Mouse (Mus musculus) lung, embryonic 15.5 days (tissue): Measurements from ENCODE around the gene Cwf19l1. TPM values are rescaled to one million over a fixed set of nuclear protein-coding genes. Genes with fewer than 3 reads are reported as not detected.

Experiments used
- ATAC-seq: fragments of 200-750 bp; cut with Nextera tagmentation; 2 replicates; pipeline ENCODE4 v1.8.0; 2017; ENCODE audit warnings: moderate number of reproducible peaks, borderline replicate concordance; ENCODE audit not compliant: low FRiP score, low TSS enrichment; ENCODE audit errors: extremely low read depth
- H3K27ac ChIP-seq: fragments of 300-500 bp; sonication (generic); 2 replicates; pipeline ENCODE4 v1.5.1; 2015; ENCODE audit warnings: moderate library complexity, mild to moderate bottlenecking, inconsistent platforms
- H3K27me3 ChIP-seq: fragments of 300-500 bp; sonication (generic); 2 replicates; pipeline ENCODE4 v1.6.1; 2015; ENCODE audit warnings: inconsistent platforms
- H3K36me3 ChIP-seq: fragments of 300-500 bp; sonication (generic); 2 replicates; pipeline ENCODE4 v1.6.1; 2015; ENCODE audit warnings: inconsistent platforms
- H3K4me1 ChIP-seq: fragments of 300-500 bp; sonication (generic); 2 replicates; pipeline ENCODE4 v1.6.1; 2015; ENCODE audit warnings: inconsistent platforms
- H3K4me2 ChIP-seq: fragments of 300-500 bp; sonication (generic); 2 replicates; pipeline ENCODE4 v1.6.1; 2015; ENCODE audit warnings: inconsistent platforms, mild to moderate bottlenecking, moderate library complexity
- H3K4me3 ChIP-seq: fragments of 300-500 bp; sonication (generic); 2 replicates; pipeline ENCODE4 v1.5.1; 2015; ENCODE audit warnings: mild to moderate bottlenecking, inconsistent platforms
- H3K9ac ChIP-seq: fragments of 300-500 bp; sonication (generic); 2 replicates; pipeline ENCODE4 v1.6.1; 2015; ENCODE audit warnings: inconsistent platforms
- H3K9me3 ChIP-seq: fragments of 300-500 bp; sonication (generic); 2 replicates; pipeline ENCODE4 v1.6.1; 2016; ENCODE audit warnings: inconsistent platforms
- WGBS: fragments of 180-500 bp; shearing (Covaris S2); methylation state at CpG from one replicate; pipeline ENCODE4 v1.1.7; 2015; 5-methylcytosine and 5-hydroxymethylcytosine counted together
- polyA plus RNA-seq: library from polyadenylated mRNA; unstranded; fragments of >200 nt; fragmentation: Nextera tagmentation; extraction: Ambion mirVana; gene quantifications from 2 replicates; pipeline ENCODE4 v1.2.1, GENCODE M21; 2015

The Cwf19l1 gene
- polyA plus RNA-seq, 1 experiment from 2014 or later: 33.9 TPM

- Histone ChIP-seq H3K27ac (no peak overlapping the region), H3K4me3 (no peak overlapping the region), H3K36me3 (peaks cover 36% of the 10 kb centered on the region), H3K9me3 (no peaks in the 10 kb centered on the region), H3K4me1 (peaks cover 12% of the 10 kb centered on the region), H3K27me3 (no peaks in the 10 kb centered on the region), H3K9ac (no peak overlapping the region), H3K4me2 (no peak overlapping the region)
- no peak for ATAC-seq
These were observed 26.7 kb downstream of the Cwf19l1 start for GRCm38 (mm10) chr19:44108996-44109395.

- WGBS: 28% methylated on average over 22 of the region's 22 CpGs
- Histone ChIP-seq H3K9ac (peak overlapping the region; percentile 94), H3K4me2 (peak overlapping the region; percentile 80), H3K36me3 (peaks cover 25% of the 10 kb centered on the region), H3K4me3 (peak overlapping the region; percentile 99), H3K27me3 (no peaks in the 10 kb centered on the region), H3K4me1 (peaks cover 12% of the 10 kb centered on the region), H3K9me3 (no peaks in the 10 kb centered on the region), H3K27ac (0 out of 2 replicates have a peak overlapping the region, but pooled peaks have one; percentile 6)
- peak; percentile 27; the same call in 1 of the 2 replicates for ATAC-seq
These were observed 27.8 kb downstream of the Cwf19l1 start for GRCm38 (mm10) chr19:44107661-44108521.

- Histone ChIP-seq H3K9ac (peak within 1 kb of the TSS; percentile 94), H3K4me1 (peaks cover 12% of the 10 kb centered on the region), H3K4me3 (peak within 1 kb of the TSS; percentile 99), H3K4me2 (peak within 1 kb of the TSS; percentile 80), H3K27me3 (no peaks in the 10 kb centered on the region), H3K9me3 (no peaks in the 10 kb centered on the region), H3K27ac (peak within 1 kb of the TSS; percentile 39), H3K36me3 (peaks cover 20% of the 10 kb centered on the region)
- peak; percentile 97 for ATAC-seq
- under 1% methylated on average over 67 of the region's 67 CpGs for WGBS
These were observed 28.6 kb downstream of the Cwf19l1 start, which contains the start of gene Chuk for GRCm38 (mm10) chr19:44106831-44107660. Chuk (minus strand) TSS chr19:44107480.

- Histone ChIP-seq H3K4me2 (no peak overlapping the region), H3K4me1 (peaks cover 12% of the 10 kb centered on the region), H3K4me3 (no peak overlapping the region), H3K9me3 (no peaks in the 10 kb centered on the region), H3K9ac (no peak overlapping the region), H3K27ac (no peak overlapping the region), H3K36me3 (peaks cover 12% of the 10 kb centered on the region), H3K27me3 (no peaks in the 10 kb centered on the region)
- no peak for ATAC-seq
- WGBS: 96% methylated on average over 1 of the region's 1 CpGs
These were observed 31.3 kb downstream of the Cwf19l1 start for GRCm38 (mm10) chr19:44104393-44104792.

GRCm38 (mm10) chr19:44103001-44103400, 32.7 kb downstream of the Cwf19l1 start:
- Histone ChIP-seq H3K9me3 (no peaks in the 10 kb centered on the region), H3K4me3 (no peak overlapping the region), H3K9ac (no peak overlapping the region), H3K4me2 (no peak overlapping the region), H3K27me3 (no peaks in the 10 kb centered on the region), H3K36me3 (peaks cover 17% of the 10 kb centered on the region), H3K27ac (no peak overlapping the region), H3K4me1 (peaks cover 10% of the 10 kb centered on the region)
- ATAC-seq: no peak
- WGBS: 77% methylated on average over 3 of the region's 3 CpGs

GRCm38 (mm10) chr19:44100840-44101239, 34.8 kb downstream of the Cwf19l1 start:
- Histone ChIP-seq H3K9me3 (no peaks in the 10 kb centered on the region), H3K4me2 (no peak overlapping the region), H3K27ac (no peak overlapping the region), H3K36me3 (peaks cover 27% of the 10 kb centered on the region), H3K9ac (no peak overlapping the region), H3K27me3 (no peaks in the 10 kb centered on the region), H3K4me3 (no peak overlapping the region), H3K4me1 (no peaks in the 10 kb centered on the region)
- no peak for ATAC-seq

GRCm38 (mm10) chr19:44086278-44086677, 49.4 kb downstream of the Cwf19l1 start:
- Histone ChIP-seq H3K27me3 (no peaks in the 10 kb centered on the region), H3K4me1 (no peaks in the 10 kb centered on the region), H3K9me3 (no peaks in the 10 kb centered on the region), H3K4me2 (no peak overlapping the region), H3K36me3 (peaks cover 42% of the 10 kb centered on the region), H3K27ac (no peak overlapping the region), H3K9ac (no peak overlapping the region), H3K4me3 (no peak overlapping the region)
- WGBS: 79% methylated on average over 3 of the region's 3 CpGs
- ATAC-seq: no peak

- H3K4me1 ChIP-seq: no peaks in the 10 kb centered on the region
- no peaks in the 10 kb centered on the region for H3K27me3 ChIP-seq
- H3K4me3 ChIP-seq: no peak overlapping the region
- no peak overlapping the region for H3K9ac ChIP-seq
- H3K27ac ChIP-seq: no peak overlapping the region
- H3K36me3 ChIP-seq: peaks cover 51% of the 10 kb centered on the region
- no peak for ATAC-seq
- WGBS: 90% methylated on average over 2 of the region's 2 CpGs
- H3K4me2 ChIP-seq: no peak overlapping the region
- H3K9me3 ChIP-seq: no peaks in the 10 kb centered on the region
These were observed 54.8 kb downstream of the Cwf19l1 start for GRCm38 (mm10) chr19:44080920-44081319.

GRCm38 (mm10) chr19:44080023-44080422, 55.7 kb downstream of the Cwf19l1 start:
- Histone ChIP-seq H3K4me2 (no peak overlapping the region), H3K4me1 (no peaks in the 10 kb centered on the region), H3K27me3 (no peaks in the 10 kb centered on the region), H3K9ac (no peak overlapping the region), H3K4me3 (no peak overlapping the region), H3K27ac (no peak overlapping the region), H3K9me3 (no peaks in the 10 kb centered on the region), H3K36me3 (peaks cover 53% of the 10 kb centered on the region)
- WGBS: 100% methylated on average over 2 of the region's 2 CpGs
- no peak for ATAC-seq

GRCm38 (mm10) chr19:44077024-44077423, 58.7 kb downstream of the Cwf19l1 start:
- WGBS: 82% methylated on average over 4 of the region's 4 CpGs
- no peak overlapping the region for H3K9ac ChIP-seq
- H3K27ac ChIP-seq: no peak overlapping the region
- no peaks in the 10 kb centered on the region for H3K9me3 ChIP-seq
- peaks cover 41% of the 10 kb centered on the region for H3K36me3 ChIP-seq
- H3K4me1 ChIP-seq: no peaks in the 10 kb centered on the region
- no peak for ATAC-seq
- no peak overlapping the region for H3K4me3 ChIP-seq
- no peak overlapping the region for H3K4me2 ChIP-seq
- H3K27me3 ChIP-seq: no peaks in the 10 kb centered on the region

GRCm38 (mm10) chr19:44076457-44076856, 59.2 kb downstream of the Cwf19l1 start:
- H3K9me3 ChIP-seq: no peaks in the 10 kb centered on the region
- H3K4me1 ChIP-seq: no peaks in the 10 kb centered on the region
- no peaks in the 10 kb centered on the region for H3K27me3 ChIP-seq
- no peak overlapping the region for H3K4me2 ChIP-seq
- no peak for ATAC-seq
- 83% methylated on average over 9 of the region's 9 CpGs for WGBS
- H3K27ac ChIP-seq: no peak overlapping the region
- no peak overlapping the region for H3K4me3 ChIP-seq
- peaks cover 40% of the 10 kb centered on the region for H3K36me3 ChIP-seq
- H3K9ac ChIP-seq: no peak overlapping the region

- H3K27ac ChIP-seq: no peak overlapping the region
- H3K9me3 ChIP-seq: no peaks in the 10 kb centered on the region
- H3K27me3 ChIP-seq: no peaks in the 10 kb centered on the region
- no peak overlapping the region for H3K4me2 ChIP-seq
- no peak overlapping the region for H3K4me3 ChIP-seq
- H3K36me3 ChIP-seq: peaks cover 34% of the 10 kb centered on the region
- no peaks in the 10 kb centered on the region for H3K4me1 ChIP-seq
- no peak for ATAC-seq
- no peak overlapping the region for H3K9ac ChIP-seq
- 85% methylated on average over 11 of the region's 11 CpGs for WGBS
These were observed 60.7 kb downstream of the Cwf19l1 start for GRCm38 (mm10) chr19:44074986-44075385.
